Mouse (Mus musculus) heart, embryonic 11.5 days (tissue): Measurements from ENCODE around the gene Ptprm. TPM values are rescaled to one million over a fixed set of nuclear protein-coding genes. Genes with fewer than 3 reads are reported as not detected.

ENCODE experiments used
- ATAC-seq: fragments of 200-750 bp; cut with Nextera tagmentation; replicated peaks from 2 replicates; pipeline ENCODE4 v1.8.0; 2017; ENCODE audit warnings: moderate library complexity; ENCODE audit not compliant: insufficient number of reproducible peaks, low FRiP score, low TSS enrichment
- H3K27ac ChIP-seq: fragments of 300-500 bp; sonication (generic); 2 replicates; pipeline ENCODE4 v1.5.1; 2014; ENCODE audit warnings: mild to moderate bottlenecking, low read depth, low read length
- H3K27me3 ChIP-seq: fragments of 300-500 bp; sonication (generic); 2 replicates; pipeline ENCODE4 v1.6.1; 2014; ENCODE audit warnings: mild to moderate bottlenecking, low read length, mixed read lengths; ENCODE audit not compliant: control insufficient read depth, insufficient read depth
- H3K36me3 ChIP-seq: fragments of 300-500 bp; sonication (generic); 2 replicates; pipeline ENCODE4 v1.6.1; 2014; ENCODE audit warnings: mild to moderate bottlenecking, low read length, moderate library complexity, mixed read lengths; ENCODE audit not compliant: control insufficient read depth, insufficient read depth
- H3K4me1 ChIP-seq: fragments of 300-500 bp; sonication (generic); 2 replicates; pipeline ENCODE4 v1.6.1; 2014; ENCODE audit warnings: low read length; ENCODE audit not compliant: control insufficient read depth, insufficient read depth
- H3K4me2 ChIP-seq: fragments of 300-500 bp; sonication (generic); 2 replicates; pipeline ENCODE4 v1.6.1; 2014; ENCODE audit warnings: mild to moderate bottlenecking, moderate library complexity
- H3K4me3 ChIP-seq: fragments of 300-500 bp; sonication (generic); 2 replicates; pipeline ENCODE4 v1.5.1; 2014; ENCODE audit warnings: low read depth, low read length
- H3K9ac ChIP-seq: fragments of 300-500 bp; sonication (generic); 2 replicates; pipeline ENCODE4 v1.6.1; 2014; ENCODE audit warnings: mild to moderate bottlenecking, low read depth, low read length, moderate library complexity
- H3K9me3 ChIP-seq: fragments of 300-500 bp; sonication (generic); replicated peaks from 2 replicates; pipeline ENCODE4 v1.6.1; 2016; ENCODE audit warnings: low read length; ENCODE audit not compliant: control insufficient read depth
- WGBS: fragments of 180-500 bp; shearing (Covaris S2); extraction: QIAGEN DNeasy Blood & Tissue Kit; methylation state at CpG from one replicate; pipeline ENCODE4 v1.1.7; 2014; ENCODE audit not compliant: insufficient replicate concordance; 5-methylcytosine and 5-hydroxymethylcytosine counted together
- polyA plus RNA-seq: library from polyadenylated mRNA; unstranded; fragments of >200 nt; fragmentation: Nextera tagmentation; extraction: Ambion mirVana; gene quantifications from 2 replicates; pipeline ENCODE4 v1.2.1, GENCODE M21; 2014

The Ptprm gene
- polyA plus RNA-seq, 1 experiment from 2014 or later: 15.9 TPM

GRCm38 (mm10) chr17:67038558-67038957 is 315.7 kb downstream of the Ptprm start:
- H3K4me3 ChIP-seq: no peak overlapping the region
- H3K4me2 ChIP-seq: no peak overlapping the region
- ATAC-seq: no peak
- no peaks in the 10 kb centered on the region for H3K27me3 ChIP-seq
- 71% methylated on average over 6 of the region's 6 CpGs for WGBS
- no peak overlapping the region for H3K27ac ChIP-seq
- H3K4me1 ChIP-seq: no peaks in the 10 kb centered on the region
- H3K9ac ChIP-seq: no peak overlapping the region
- no peaks in the 10 kb centered on the region for H3K9me3 ChIP-seq
- H3K36me3 ChIP-seq: no peaks in the 10 kb centered on the region

GRCm38 (mm10) chr17:67033547-67033946 is 320.7 kb downstream of the Ptprm start:
- no peak overlapping the region for H3K4me3 ChIP-seq
- no peaks in the 10 kb centered on the region for H3K27me3 ChIP-seq
- ATAC-seq: no peak
- 88% methylated on average over 3 of the region's 3 CpGs for whole genome bisulfite sequencing
- H3K4me1 ChIP-seq: no peaks in the 10 kb centered on the region
- H3K27ac ChIP-seq: no peak overlapping the region
- no peak overlapping the region for H3K4me2 ChIP-seq
- H3K36me3 ChIP-seq: no peaks in the 10 kb centered on the region
- no peak overlapping the region for H3K9ac ChIP-seq
- H3K9me3 ChIP-seq: no peaks in the 10 kb centered on the region

- WGBS: 82% methylated on average over 6 of the region's 6 CpGs
- H3K27me3 ChIP-seq: no peaks in the 10 kb centered on the region
- H3K4me3 ChIP-seq: no peak overlapping the region
- H3K36me3 ChIP-seq: no peaks in the 10 kb centered on the region
- H3K4me2 ChIP-seq: no peak overlapping the region
- no peaks in the 10 kb centered on the region for H3K9me3 ChIP-seq
- no peaks in the 10 kb centered on the region for H3K4me1 ChIP-seq
- H3K9ac ChIP-seq: no peak overlapping the region
- ATAC-seq: no peak
- H3K27ac ChIP-seq: no peak overlapping the region
Measured at GRCm38 (mm10) chr17:67032021-67032420, 322.2 kb downstream of the Ptprm start.

- Histone ChIP-seq H3K4me3 (no peak overlapping the region), H3K27ac (no peak overlapping the region), H3K4me2 (no peak overlapping the region), H3K9me3 (no peaks in the 10 kb centered on the region), H3K36me3 (no peaks in the 10 kb centered on the region), H3K27me3 (no peaks in the 10 kb centered on the region), H3K9ac (no peak overlapping the region), H3K4me1 (no peaks in the 10 kb centered on the region)
- ATAC-seq: no peak
- 68% methylated on average over 4 of the region's 4 CpGs for WGBS
Measured at GRCm38 (mm10) chr17:67031341-67031740, 322.9 kb downstream of the Ptprm start.

- H3K36me3 ChIP-seq: no peaks in the 10 kb centered on the region
- no peak overlapping the region for H3K4me2 ChIP-seq
- no peak overlapping the region for H3K27ac ChIP-seq
- H3K9me3 ChIP-seq: no peaks in the 10 kb centered on the region
- no peak for ATAC-seq
- no peak overlapping the region for H3K9ac ChIP-seq
- H3K4me1 ChIP-seq: peaks cover 3% of the 10 kb centered on the region; the same call in 1 of the 2 replicates
- WGBS: 75% methylated on average over 9 of the region's 9 CpGs
- H3K4me3 ChIP-seq: no peak overlapping the region
- H3K27me3 ChIP-seq: no peaks in the 10 kb centered on the region
Measured at GRCm38 (mm10) chr17:67027274-67027673, 327.0 kb downstream of the Ptprm start.

- Histone ChIP-seq H3K4me3 (no peak overlapping the region), H3K9me3 (no peaks in the 10 kb centered on the region), H3K36me3 (no peaks in the 10 kb centered on the region), H3K4me2 (no peak overlapping the region), H3K9ac (no peak overlapping the region), H3K4me1 (no peaks in the 10 kb centered on the region), H3K27ac (no peak overlapping the region), H3K27me3 (no peaks in the 10 kb centered on the region)
- ATAC-seq: no peak
- 76% methylated on average over 6 of the region's 6 CpGs for WGBS
Measured at GRCm38 (mm10) chr17:67016501-67016900, 337.8 kb downstream of the Ptprm start.

GRCm38 (mm10) chr17:67013217-67013616 is 341.0 kb downstream of the Ptprm start:
- WGBS: 84% methylated on average over 6 of the region's 6 CpGs
- Histone ChIP-seq H3K27ac (no peak overlapping the region), H3K9ac (no peak overlapping the region), H3K4me1 (no peaks in the 10 kb centered on the region), H3K9me3 (no peaks in the 10 kb centered on the region), H3K4me2 (no peak overlapping the region), H3K4me3 (no peak overlapping the region), H3K27me3 (no peaks in the 10 kb centered on the region), H3K36me3 (no peaks in the 10 kb centered on the region)
- ATAC-seq: no peak

GRCm38 (mm10) chr17:67011836-67012583 is 342.2 kb downstream of the Ptprm start:
- Histone ChIP-seq H3K4me1 (no peaks in the 10 kb centered on the region), H3K36me3 (no peaks in the 10 kb centered on the region), H3K9ac (no peak overlapping the region), H3K4me3 (no peak overlapping the region), H3K4me2 (no peak overlapping the region), H3K27me3 (no peaks in the 10 kb centered on the region), H3K9me3 (no peaks in the 10 kb centered on the region), H3K27ac (no peak overlapping the region)
- ATAC-seq: no peak
- WGBS: 88% methylated on average over 6 of the region's 6 CpGs

- no peaks in the 10 kb centered on the region for H3K36me3 ChIP-seq
- WGBS: 82% methylated on average over 4 of the region's 4 CpGs
- H3K9me3 ChIP-seq: no peaks in the 10 kb centered on the region
- H3K9ac ChIP-seq: no peak overlapping the region
- ATAC-seq: no peak
- no peak overlapping the region for H3K4me2 ChIP-seq
- no peaks in the 10 kb centered on the region for H3K4me1 ChIP-seq
- H3K27ac ChIP-seq: no peak overlapping the region
- H3K4me3 ChIP-seq: no peak overlapping the region
- no peaks in the 10 kb centered on the region for H3K27me3 ChIP-seq
Measured at GRCm38 (mm10) chr17:67010136-67010535, 344.1 kb downstream of the Ptprm start.
